Mouse (Mus musculus): Measurements from ENCODE around the gene Wfikkn2. TPM values are rescaled to one million over a fixed set of nuclear protein-coding genes. Genes with fewer than 3 reads are reported as not detected.

The Wfikkn2 gene
- total RNA-seq, 1 experiment from 2014 or later: 0.39 TPM

DNA sequence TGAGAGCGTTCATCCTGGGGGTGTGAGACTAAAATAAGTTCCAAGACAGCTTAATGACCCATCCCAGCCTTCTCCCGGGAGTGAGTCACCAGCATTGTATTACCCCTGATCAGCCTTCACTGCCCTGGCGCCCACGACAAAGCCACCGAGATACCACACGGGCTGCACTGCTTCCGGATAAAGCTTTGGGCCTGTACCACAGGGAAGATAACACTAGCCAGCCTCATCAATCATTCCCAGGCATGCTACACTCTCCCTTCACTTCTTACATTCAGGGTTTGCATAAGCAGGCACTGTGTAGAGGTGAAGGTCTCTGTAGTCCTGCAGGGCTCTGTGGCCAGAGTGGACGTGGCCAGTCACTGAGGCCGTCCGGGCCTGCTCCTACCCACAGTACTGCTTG is 56.2 kb downstream of the Wfikkn2 start:
- DNase-seq: peak; percentile 39

Other genes starting within 250 kb of the Wfikkn2 start
- 98.6 and 120 TPM in 2 replicates for gene Spag9, start 249.9 kb downstream of the Wfikkn2 start, total RNA-seq (2021)
- 245 and 267 TPM in 2 replicates for gene Tob1, start 34.6 kb downstream of the Wfikkn2 start, total RNA-seq (2021)
- not detected in 2 replicates for gene Gm21885, start 35.9 kb upstream of the Wfikkn2 start, total RNA-seq (2021)
- 97.2 and 105 TPM in 2 replicates for gene Luc7l3, start 76.0 kb upstream of the Wfikkn2 start, total RNA-seq (2021)
- 154 and 158 TPM in 2 replicates for gene Ankrd40, start 82.0 kb upstream of the Wfikkn2 start, total RNA-seq (2021)
- 4.5 and 5.1 TPM in 2 replicates for gene Abcc3, start 147.0 kb upstream of the Wfikkn2 start, total RNA-seq (2021)
- 0.24 and 1.0 TPM in 2 replicates for gene Cacna1g, start 228.2 kb upstream of the Wfikkn2 start, total RNA-seq (2021)
- not detected in 2 replicates for gene Spata20, start 240.2 kb upstream of the Wfikkn2 start, total RNA-seq (2021)